Mouse (Mus musculus) lung, adult 18-20 months (tissue): ENCODE data around the gene Zbtb4.
"Not testable (repeated sequence)": the region's sequence is repeated elsewhere in the genome, so short reads cannot be mapped to it uniquely, and the experiment has no call there.

Experiments
- DNase-seq, 2 experiments: peaks; one replicate each; pipeline ENCODE4 v3.0.0; 2022; ENCODE audit warnings: mixed read lengths in 2 of 2

Gene Zbtb4

DNA sequence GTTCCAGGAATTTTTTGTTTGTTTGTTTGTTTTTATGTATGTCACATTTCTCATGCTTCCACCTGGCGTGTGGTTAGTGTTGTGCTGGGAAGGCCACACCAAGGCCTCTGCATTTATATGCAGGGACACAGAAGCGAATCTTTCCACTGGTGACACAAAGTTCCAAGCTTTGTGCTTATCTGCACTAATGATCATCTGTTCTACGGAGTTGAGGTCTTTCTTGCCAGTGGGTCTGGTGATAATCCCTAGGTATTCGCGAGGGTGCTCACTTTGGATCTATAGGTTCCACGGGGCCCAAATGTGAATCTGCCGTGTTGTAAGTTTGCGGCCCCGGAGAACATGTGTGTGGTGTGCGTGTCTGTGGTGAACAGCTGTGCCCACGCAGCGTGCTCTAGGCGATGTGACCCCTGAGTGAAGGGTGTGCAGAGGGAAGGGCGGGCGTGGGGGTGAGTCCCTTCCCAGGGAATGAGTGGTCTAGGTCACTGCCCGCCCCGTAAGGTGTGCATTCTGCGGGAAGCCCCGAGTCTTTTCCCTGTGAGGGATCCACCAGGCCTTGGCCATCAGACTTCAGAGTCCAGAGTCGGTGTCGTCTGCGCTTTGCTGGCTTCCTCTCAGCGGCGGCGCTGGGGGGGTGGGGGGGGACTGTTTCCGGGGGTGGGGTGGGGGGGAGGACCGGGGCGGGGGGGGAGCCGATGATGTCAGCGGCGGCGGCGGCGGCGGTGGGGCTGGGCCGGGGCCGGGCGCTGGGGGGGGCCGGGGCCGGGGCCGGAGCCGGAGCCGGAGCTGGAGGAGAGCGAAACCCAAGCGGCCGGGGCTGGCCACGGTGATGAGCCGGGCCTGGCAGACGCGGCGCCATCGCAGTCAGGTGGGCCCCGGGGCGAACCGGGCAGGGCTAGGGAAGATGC, at the start of gene Zbtb4:
Zbtb4 (plus strand) TSS at position 692 of the 905 bp plus-strand sequence.
- peak; percentile 48 to 52 for DNase-seq

DNA sequence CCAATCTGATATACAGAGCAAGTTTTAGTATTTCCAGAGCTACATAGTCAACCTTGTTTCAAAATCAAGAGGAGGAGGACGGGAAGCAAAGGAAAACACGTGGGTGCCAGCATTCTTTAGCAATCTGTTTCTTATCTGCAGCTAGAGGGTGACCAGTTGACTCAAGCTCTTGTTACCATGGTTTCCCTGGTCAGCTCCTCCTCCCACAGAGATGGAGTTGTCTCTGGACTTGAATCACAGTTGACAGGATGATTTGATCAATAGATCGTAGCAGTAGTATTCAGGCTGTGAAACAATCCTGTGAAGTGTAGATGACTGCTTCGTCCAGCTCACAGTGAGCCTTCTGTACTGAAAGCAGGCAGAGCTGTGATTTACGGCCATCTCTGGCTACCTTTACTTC, 49.8 kb upstream of the Zbtb4 start:
- peak; percentile 55 to 73 for DNase-seq

DNA sequence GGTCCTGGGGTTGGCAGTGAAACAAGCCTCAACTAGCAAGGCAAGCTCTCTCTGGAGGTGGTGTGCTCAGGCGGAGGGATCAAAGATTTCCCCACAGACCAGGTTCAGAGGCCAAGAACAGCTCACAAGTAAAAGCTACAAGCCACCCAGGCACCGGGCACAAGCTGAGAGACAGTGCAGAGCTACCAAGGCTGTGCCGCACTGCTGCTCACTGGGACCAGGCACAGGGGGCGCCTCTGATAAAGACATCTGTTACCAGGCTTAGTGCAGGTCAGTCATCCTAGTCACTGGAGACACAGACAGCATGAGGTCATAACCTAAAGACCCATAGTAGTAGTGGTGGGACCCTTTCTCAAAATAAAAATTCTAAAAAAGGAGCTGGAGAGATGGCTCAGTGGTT, 48.8 kb upstream of the Zbtb4 start:
- no peak for DNase-seq

DNA sequence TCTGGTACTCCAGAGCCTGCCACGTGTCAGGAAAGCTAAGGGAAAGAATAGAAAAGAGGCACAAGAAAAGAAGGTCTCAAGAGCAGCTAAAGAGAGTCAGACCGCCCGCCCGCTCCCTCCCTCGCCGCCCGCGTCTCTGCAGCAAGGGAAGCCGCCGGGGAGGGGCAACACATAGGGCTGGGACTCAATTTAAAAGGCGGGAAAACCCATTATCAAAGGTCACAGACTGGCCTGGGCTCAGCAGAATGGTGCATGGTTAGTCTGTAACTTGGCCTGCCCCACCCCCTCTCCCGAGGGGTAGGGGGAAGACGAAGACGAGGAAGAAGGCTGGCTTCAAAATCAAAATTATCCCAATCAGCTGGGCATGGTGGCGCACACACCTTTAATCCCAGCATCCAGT, 47.1 kb upstream of the Zbtb4 start:
- DNase-seq, result no peak

DNA sequence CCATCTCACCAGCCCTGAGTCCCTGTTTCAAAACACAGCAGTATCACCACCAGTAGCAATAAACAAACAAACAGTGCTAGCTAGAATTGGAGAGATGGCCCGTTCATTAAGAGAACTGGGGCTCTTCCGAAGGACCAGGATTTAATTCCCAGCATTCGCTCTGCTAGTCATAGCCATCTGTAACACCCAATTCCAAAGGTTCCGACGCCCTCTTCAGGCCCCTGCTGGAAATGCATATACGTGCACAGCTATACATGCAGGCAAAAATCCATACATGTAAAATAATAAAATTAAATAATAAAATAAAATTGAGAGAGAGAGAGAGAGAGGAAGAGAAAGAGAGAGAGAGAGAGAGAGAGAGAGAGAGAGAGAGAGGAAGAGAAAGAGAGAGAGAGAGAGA, 46.3 kb upstream of the Zbtb4 start:
- DNase-seq, result no peak

DNA sequence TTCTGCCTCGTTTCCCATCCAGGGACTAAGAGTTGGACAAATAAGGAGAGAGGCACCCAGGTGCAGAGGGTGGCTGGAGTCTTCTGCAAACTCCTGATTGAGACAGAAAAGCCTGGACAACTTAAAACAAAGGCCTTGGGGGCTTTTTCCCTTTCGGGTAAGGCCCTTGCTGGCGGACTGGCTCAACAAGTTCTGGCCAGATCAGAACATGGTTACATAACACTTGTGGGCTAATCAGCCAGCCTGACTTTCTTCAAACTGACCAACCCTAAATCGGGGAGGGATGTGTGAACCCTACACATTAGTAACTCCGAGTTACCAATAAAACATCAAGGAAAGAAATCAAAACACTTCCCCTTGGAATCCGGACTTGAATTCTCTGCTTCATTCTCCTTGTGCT, 44.9 kb upstream of the Zbtb4 start:
- peak; percentile 25 to 60 for DNase-seq

DNA sequence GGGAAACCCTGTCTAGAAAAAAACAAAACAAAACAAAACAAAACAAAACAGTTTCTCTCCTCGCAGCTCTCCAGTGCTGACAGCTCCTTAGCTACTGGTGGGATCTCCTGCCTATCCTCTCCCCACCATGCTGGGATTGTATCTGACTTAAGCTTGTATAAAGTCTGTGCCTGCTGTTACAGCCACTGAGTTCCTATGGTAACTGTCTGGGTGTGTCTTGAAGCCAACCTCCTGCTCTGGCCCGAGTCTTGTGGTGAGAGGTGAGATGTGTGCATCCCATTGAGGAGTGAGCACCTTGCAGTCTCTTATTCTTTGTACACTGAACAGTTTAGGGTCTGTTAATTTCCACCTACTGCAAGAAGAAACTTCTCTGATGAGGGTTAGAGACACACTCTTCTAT, 42.6 kb upstream of the Zbtb4 start:
- DNase-seq, result no peak

DNA sequence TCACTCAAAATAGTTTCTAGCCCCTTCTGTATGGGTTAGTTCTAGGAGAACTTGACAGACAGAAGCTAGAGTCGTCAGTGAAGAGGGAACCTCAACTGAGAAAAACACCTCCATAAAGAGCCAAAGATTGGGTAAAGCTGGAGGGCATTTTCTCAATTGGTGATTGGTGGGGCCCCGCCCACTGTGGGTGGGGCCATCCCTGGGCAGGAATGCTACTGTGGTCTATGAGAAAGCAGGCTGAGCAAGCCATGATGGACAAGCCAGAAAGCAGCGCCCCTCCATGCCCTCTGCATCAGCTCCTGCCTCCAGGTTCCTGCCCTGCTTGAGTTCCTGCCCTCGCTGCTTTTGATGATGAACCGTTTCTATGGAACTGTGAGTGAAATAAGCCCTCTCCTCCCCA, 39.8 kb upstream of the Zbtb4 start:
- DNase-seq, result no peak

DNA sequence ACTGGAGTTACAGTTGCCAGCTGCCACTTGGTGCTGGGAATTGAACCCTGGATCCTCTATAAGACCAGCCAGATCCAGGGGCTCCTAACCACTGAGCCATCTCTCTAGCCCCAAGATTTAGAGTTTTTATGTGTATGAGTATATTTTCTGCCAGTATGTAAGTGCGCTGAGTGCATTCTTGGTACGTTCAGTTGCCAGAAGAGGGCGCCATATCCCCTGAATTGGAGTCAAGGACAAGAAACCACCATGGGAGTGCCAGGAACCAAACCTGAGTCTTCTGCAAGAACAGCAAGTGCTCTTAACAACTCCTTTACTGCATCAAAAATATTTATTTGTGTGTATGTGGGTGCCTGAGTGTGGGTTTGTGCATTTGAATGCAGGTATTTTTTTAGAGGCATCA, 36.6 kb upstream of the Zbtb4 start:
- DNase-seq, result peak; percentile 56 to 73

DNA sequence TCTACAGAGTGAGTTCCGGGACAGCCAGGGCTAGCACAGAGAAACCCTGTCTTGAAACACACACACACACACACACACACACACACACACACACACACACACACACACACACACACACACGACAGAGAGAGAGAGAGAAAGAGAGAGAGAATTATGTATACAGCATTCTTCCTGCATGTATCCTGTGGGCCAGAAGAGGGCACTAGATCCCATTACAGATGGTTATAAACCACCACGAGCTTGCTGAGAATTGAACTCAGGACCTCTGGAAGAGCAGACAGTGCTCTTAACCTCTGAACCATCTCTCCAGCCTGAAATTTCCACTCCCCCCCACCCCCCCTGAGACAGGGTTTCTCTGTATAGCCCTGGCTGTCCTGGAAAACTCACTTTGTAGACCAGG, 34.3 kb upstream of the Zbtb4 start:
- DNase-seq, result not testable (repeated sequence)

DNA sequence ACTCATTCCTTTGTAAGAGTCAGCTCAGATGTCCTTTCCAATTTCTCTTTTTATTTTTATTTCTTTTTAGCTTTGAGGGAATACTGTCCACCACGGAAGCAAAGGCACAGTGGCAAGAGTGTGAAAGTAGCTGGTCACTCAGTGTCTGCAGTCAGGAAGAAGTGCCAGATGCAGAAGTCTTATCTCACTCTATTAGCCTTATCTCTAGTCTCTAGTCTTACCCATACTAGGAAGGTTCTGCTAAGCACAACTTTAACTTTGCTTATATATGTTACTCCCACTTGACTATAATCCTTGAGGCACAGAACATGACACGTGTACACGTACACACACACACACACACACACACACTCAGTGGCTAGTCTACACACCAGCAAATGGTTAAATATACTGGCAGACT, 14.1 kb upstream of the Zbtb4 start:
- DNase-seq, result no peak

DNA sequence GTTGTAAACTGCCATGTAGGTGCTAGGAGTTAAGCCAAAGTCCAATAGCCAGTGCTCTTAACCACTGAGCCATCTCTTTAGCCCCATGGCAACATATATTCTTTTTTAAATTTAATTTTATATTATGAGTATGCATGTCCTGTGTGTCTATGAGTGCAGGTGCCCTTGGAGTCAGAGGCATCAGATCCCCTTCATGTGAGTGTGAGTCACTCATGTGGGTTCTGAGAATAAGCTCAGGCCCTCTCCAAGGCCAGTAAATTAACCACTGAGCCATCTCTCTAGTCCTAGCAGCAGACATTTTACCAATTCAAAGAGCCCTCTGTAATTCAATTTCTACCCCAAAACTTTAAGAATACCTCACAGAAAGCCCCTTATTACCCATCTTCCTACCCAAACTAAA, 13.0 kb upstream of the Zbtb4 start:
- DNase-seq, result no peak

DNA sequence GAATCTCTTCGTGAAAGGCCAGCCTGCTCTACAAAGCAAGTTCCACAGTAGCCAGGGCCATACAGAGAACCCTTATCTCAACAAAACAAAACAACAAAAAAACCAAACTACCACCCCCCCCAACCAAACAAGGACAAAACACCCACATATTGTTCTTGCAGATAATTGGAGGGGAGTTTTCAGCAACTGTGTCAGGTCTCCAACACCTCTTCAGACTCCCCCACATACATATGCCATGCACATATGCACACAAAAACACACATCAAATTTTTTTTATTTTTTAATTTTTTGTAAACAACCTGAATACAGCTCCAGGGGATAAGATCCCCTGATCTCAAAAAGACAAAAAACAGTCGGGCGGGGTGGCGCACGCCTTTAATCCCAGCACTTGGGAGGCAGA, 11.5 kb upstream of the Zbtb4 start:
- no peak for DNase-seq

DNA sequence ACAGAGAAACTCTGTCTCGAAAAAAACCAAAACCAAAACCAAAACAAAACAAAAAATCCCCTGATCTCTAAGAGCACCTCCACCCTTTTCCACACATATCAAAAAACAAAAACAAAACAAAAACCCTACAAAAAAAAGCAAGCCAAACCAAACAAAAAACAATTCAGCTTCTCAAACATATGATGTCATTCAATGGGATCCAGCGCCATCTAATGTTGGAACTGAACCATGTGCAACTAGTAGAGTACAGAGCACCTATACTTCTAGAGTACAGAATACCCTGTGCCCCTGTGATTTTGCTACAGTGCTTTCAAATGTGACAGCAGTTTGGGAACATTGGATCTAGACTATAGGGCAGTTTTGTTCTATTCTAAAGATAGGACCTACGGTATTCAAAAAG, 11.0 kb upstream of the Zbtb4 start:
- peak in 1 of 2 experiments; percentile 58 for DNase-seq

DNA sequence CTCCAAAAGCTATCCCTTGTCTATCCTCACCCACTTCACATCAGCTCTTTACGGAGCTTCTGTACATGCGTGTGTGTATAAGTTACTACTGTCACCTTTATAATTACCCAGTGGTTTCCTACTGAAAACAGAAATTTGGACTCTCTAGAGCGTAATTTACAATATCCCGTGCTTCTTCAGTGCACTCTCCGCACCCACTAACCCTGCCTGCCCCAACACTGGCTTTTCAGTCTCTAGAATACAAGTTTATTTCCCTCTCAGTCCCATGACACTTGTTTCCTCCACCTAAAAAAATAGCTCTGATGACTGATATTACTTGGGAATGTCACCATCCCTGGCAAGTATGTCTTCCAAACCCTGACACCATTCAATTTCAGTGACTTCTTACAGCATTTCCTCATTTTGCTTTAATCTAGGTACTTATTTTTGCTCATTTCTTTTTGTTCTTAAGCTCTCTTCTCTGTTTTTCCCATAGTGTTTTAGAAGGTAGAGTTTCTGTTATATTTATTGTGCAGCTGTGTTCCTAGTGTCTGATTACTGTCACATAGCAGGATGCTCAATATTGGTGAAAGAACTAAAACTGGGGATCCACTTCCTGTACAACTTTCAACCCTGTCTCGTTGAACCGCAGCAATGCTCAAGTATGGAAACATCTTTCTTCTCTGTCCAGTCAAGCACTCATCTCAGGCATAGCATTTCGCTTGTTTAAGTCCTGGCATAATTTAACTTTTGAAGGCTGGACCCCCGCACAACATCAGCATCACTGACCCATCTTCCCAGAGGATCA, 8.2 kb upstream of the Zbtb4 start:
- DNase-seq, result no peak

DNA sequence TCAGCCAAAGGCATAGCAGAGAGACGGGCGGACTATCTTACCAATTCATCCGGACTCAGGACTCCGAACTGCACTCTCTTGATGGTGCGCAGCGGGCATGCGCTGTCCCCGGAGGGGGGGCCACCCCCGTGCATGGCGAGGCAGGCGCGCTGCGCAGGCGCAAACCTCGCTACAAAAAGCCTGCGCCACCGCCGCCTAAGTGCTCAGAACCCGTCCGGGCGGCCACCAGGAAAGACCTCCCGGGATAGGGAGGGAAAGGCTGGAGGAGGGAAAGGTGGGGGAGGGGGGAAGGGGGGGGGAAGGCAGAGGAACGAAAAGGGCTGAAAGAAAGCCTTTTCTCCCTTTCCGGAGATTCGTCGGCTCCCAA, 7.6 kb upstream of the Zbtb4 start:
- peak; percentile 95 to 97 for DNase-seq

DNA sequence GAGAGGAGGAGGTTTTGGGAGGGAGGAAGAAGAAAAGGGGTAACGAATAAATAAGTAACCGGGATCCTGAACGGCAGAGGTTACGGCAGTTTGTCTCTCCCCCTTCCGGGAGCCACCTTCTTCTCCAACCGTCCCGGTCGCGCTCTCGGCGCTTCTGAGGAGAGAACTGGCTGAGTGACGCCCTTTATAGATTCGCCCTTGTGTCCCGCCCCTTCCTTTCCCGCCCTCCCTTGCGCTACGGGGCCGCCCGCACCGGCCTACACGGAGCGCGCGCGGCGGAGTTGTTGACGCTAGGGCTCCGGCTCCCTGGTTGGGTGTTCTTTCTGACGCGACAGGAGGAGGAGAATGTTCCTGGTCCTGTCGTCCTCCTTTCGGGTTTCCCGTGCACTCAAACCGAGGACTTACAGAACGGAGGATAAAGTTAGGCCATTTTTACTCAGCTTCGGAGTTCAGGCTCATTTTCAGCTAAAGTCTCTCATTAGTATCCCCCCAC, 7.2 kb upstream of the Zbtb4 start, which contains the start of gene Polr2a:
Polr2a (minus strand) TSS at position 160 of the 493 bp plus-strand sequence.
- peak; percentile 96 to 97 for DNase-seq

DNA sequence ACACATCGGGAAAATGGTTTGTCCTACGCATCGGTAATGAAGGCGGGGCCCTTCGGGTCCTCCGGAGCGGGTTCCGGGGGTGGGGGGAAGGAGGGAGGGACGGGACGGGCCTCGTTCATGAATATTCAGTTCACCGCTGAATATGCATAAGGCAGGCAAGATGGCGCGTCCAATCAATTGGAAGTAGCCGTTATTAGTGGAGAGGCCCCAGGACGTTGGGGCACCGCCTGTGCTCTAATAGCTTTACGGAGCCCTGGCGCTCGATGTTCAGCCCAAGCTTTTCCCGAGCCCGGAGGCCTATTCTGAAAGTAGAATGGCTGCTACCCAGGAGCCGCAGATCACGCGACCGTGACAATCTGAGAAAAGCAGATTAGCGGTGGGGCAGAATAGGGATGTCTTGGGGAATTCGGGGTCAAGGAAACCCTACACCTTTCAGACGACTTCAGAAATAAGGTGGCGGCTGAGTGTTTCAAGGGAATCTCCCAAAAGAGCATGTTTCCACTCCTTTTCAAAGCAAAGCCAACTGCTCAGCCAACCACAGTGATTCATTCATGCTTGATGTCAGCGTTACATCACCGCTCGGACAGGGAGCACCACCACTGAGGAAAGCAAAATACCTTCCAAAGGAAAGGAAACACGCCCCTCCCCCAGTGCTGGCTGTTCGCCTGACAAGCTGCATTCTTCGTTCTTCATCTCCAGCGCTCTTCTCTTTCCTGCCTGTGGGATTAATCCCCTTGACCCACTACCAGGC, 6.6 kb upstream of the Zbtb4 start:
- peak; percentile 93 to 94 for DNase-seq

DNA sequence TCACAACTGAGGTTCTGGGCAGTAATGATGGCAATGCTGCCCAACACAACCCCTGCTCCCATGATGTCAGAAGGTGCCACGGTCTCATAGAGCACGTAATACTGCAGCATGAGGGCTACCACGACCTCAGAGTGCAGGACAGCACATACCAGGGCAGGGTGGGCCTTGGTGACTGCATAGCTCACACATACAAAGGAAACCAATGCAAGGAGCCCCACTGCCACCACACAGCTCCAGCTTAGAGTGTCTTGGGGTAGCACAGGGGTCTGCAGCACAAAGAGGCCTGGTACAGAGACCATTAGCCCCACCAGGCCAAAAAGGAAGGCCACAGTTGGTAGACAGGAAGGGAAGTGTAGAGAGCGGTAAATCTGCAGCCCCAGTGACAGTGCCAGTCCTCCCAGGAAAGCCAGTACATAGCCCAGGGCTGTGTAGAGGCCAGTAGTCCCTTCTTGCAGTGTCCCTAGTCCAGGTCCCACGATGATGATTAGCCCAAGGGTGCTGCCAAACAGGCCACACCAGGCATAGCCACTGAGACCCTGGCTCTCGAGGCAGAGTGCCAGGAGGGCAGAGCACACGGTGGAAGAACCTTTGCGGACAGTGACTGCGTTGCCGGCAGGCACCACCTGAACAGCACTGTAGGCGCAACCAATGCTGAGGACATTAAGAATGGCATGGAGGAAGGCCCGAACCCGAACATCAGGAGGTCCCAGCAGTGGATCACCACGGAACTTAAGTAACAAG, 5.4 kb upstream of the Zbtb4 start:
- no peak for DNase-seq

DNA sequence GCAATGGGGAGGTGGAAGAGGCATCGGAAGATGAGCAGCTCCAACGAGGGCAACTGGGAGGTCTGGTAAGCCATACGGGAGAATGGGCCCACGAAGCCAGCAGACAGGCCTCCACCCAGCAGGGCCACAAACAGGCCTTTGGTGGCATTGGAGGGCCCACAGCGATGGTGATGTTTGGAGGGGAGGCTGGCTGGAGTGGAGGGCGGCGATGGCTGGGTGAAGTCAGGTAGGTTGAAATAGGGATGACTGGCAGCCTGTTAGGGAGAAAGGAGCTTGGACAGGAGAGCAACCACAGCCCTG, 4.9 kb upstream of the Zbtb4 start:
- DNase-seq, result no peak

DNA sequence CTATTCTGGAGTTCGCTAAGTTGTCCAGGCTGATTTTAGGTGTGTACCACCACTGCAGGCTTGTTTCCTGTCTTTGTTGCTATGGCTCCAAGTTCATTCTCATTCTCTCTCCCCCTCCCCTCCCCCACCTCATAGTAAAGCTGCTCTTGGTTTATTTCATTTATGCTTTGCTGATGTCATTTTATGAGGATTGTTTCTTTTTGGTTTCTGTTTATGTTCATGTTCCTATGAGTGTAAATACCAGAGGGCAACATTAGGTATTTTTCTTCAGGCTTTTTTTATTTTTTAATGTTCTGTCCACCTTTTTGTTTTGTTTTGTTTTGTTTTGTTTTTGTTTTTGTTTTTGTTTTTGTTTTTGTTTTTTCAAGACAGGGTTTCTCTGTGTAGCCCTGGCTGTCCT, 3.8 kb upstream of the Zbtb4 start, which contains the start of gene Slc35g3:
Slc35g3 (minus strand) TSS at position 101 of the 400 bp plus-strand sequence.
- DNase-seq, result no peak

DNA sequence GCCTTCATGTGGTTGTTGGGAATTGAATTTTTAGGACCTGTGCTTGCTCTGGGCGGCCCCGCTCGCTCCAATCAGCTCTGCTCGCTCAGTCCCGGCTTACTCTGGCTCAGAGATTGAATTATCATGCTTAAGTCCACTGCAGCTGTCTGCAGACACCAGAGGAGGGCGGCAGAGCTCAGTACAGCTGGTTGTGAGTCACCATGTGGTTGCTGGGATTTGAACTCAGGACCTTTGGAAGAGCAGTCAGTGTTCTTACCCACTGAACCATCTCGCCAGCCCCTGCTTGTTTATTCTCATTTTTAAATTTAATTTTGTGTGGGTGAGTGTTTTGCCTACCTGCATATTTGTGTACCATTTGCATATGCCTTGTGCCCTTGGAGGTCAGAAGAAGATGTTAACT, 2.2 kb upstream of the Zbtb4 start:
- no peak for DNase-seq
